Mouse (Mus musculus) embryonic facial prominence, embryonic 12.5 days (tissue): ENCODE data around the gene Myrfl. TPM values are rescaled to one million over a fixed set of nuclear protein-coding genes. Genes with fewer than 3 reads are reported as not detected.

Source experiments
- ATAC-seq: fragments of 200-750 bp; cut with Nextera tagmentation; 2 replicates; pipeline ENCODE4 v1.8.0; 2017; ENCODE audit not compliant: insufficient number of reproducible peaks, insufficient read depth, low FRiP score, low TSS enrichment
- H3K27ac ChIP-seq: fragments of 300-500 bp; sonication (generic); 2 replicates; pipeline ENCODE4 v1.5.1; 2016; ENCODE audit warnings: mild to moderate bottlenecking
- H3K27me3 ChIP-seq: fragments of 300-500 bp; sonication (generic); 2 replicates; pipeline ENCODE4 v1.6.1; 2016; ENCODE audit warnings: mild to moderate bottlenecking, moderate library complexity
- H3K36me3 ChIP-seq: fragments of 300-500 bp; sonication (generic); 2 replicates; pipeline ENCODE4 v1.6.1; 2016; ENCODE audit warnings: mild to moderate bottlenecking
- H3K4me1 ChIP-seq: fragments of 300-500 bp; sonication (generic); 2 replicates; pipeline ENCODE4 v1.6.1; 2016
- H3K4me2 ChIP-seq: fragments of 300-500 bp; sonication (generic); replicated peaks from 2 replicates; pipeline ENCODE4 v1.6.1; 2016; ENCODE audit warnings: mild to moderate bottlenecking, moderate library complexity
- H3K4me3 ChIP-seq: fragments of 300-500 bp; sonication (generic); 2 replicates; pipeline ENCODE4 v1.5.1; 2016; ENCODE audit warnings: mild to moderate bottlenecking
- H3K9ac ChIP-seq: fragments of 300-500 bp; sonication (generic); 2 replicates; pipeline ENCODE4 v1.6.1; 2016; ENCODE audit warnings: mild to moderate bottlenecking, moderate library complexity
- H3K9me3 ChIP-seq: fragments of 300-500 bp; sonication (generic); 2 replicates; pipeline ENCODE4 v1.6.1; 2016; ENCODE audit warnings: mild to moderate bottlenecking, moderate library complexity
- WGBS: fragments of 180-500 bp; shearing (Covaris S2); methylation state at CpG from one replicate; pipeline ENCODE4 v1.1.7; 2016; 5-methylcytosine and 5-hydroxymethylcytosine counted together
- polyA plus RNA-seq: library from polyadenylated mRNA; unstranded; fragments of >200 nt; fragmentation: Nextera tagmentation; extraction: Ambion mirVana; gene quantifications from 2 replicates; pipeline ENCODE4 v1.2.1, GENCODE M21; 2016

Gene Myrfl
- 0.18 TPM in 2 replicates for polyA plus RNA-seq

GRCm38 (mm10) chr10:116896336-116897177, at the start of gene Myrfl:
Gene Myrfl, minus strand, starts transcription at chr10:116896919.
- no peak for ATAC-seq
- Histone ChIP-seq H3K4me1 (peaks cover 6% of the 10 kb centered on the region; the same call in 1 of the 2 replicates), H3K9ac (no peak within 1 kb of the TSS), H3K27ac (no peak within 1 kb of the TSS), H3K4me2 (no peak within 1 kb of the TSS), H3K4me3 (no peak within 1 kb of the TSS), H3K36me3 (no peaks in the 10 kb centered on the region), H3K9me3 (no peaks in the 10 kb centered on the region), H3K27me3 (0 out of 2 replicates have a peak, but pooled peaks cover 5% of the 10 kb centered on the region)
- WGBS: 83% methylated on average over 17 of the region's 17 CpGs

GRCm38 (mm10) chr10:116944940-116945339, 48.2 kb upstream of the Myrfl start:
- Histone ChIP-seq H3K4me2 (no peak overlapping the region), H3K27me3 (no peaks in the 10 kb centered on the region), H3K4me3 (no peak overlapping the region), H3K27ac (no peak overlapping the region), H3K9me3 (no peaks in the 10 kb centered on the region; the same call in 1 of the 2 replicates), H3K36me3 (peaks cover 10% of the 10 kb centered on the region), H3K9ac (no peak overlapping the region), H3K4me1 (peaks cover 9% of the 10 kb centered on the region)
- ATAC-seq: no peak
- WGBS: 70% methylated on average over 10 of the region's 10 CpGs

- ATAC-seq: no peak
Observed at GRCm38 (mm10) chr10:116944144-116944543, 47.4 kb upstream of the Myrfl start.

GRCm38 (mm10) chr10:116943025-116943424, 46.3 kb upstream of the Myrfl start:
- Histone ChIP-seq H3K36me3 (peaks cover 20% of the 10 kb centered on the region), H3K9me3 (no peaks in the 10 kb centered on the region; the same call in 1 of the 2 replicates), H3K4me1 (0 out of 2 replicates have a peak, but pooled peaks cover 3% of the 10 kb centered on the region), H3K27me3 (no peaks in the 10 kb centered on the region), H3K9ac (no peak overlapping the region), H3K27ac (no peak overlapping the region), H3K4me2 (no peak overlapping the region), H3K4me3 (no peak overlapping the region)
- WGBS: 92% methylated on average over 6 of the region's 6 CpGs
- ATAC-seq: no peak

More at GRCm38 (mm10) chr10:116944144-116944543, 47.4 kb upstream of the Myrfl start:
- Histone ChIP-seq H3K27me3 (no peaks in the 10 kb centered on the region), H3K27ac (no peak overlapping the region), H3K4me2 (no peak overlapping the region), H3K4me1 (peaks cover 9% of the 10 kb centered on the region), H3K9me3 (no peaks in the 10 kb centered on the region; the same call in 1 of the 2 replicates), H3K36me3 (peaks cover 11% of the 10 kb centered on the region), H3K4me3 (no peak overlapping the region), H3K9ac (no peak overlapping the region)
- WGBS: 86% methylated on average over 3 of the region's 3 CpGs

GRCm38 (mm10) chr10:116935028-116935427, 38.3 kb upstream of the Myrfl start:
- H3K27me3 ChIP-seq: no peaks in the 10 kb centered on the region
- H3K4me1 ChIP-seq: no peaks in the 10 kb centered on the region
- WGBS: 79% methylated on average over 12 of the region's 12 CpGs
- H3K9ac ChIP-seq: no peak overlapping the region
- H3K27ac ChIP-seq: no peak overlapping the region
- peaks cover 47% of the 10 kb centered on the region for H3K36me3 ChIP-seq
- H3K9me3 ChIP-seq: no peaks in the 10 kb centered on the region
- H3K4me2 ChIP-seq: no peak overlapping the region
- no peak overlapping the region for H3K4me3 ChIP-seq
- ATAC-seq: no peak

GRCm38 (mm10) chr10:116933794-116934193, 37.1 kb upstream of the Myrfl start:
- peaks cover 44% of the 10 kb centered on the region for H3K36me3 ChIP-seq
- H3K27ac ChIP-seq: no peak overlapping the region
- no peak overlapping the region for H3K9ac ChIP-seq
- no peak for ATAC-seq
- H3K27me3 ChIP-seq: no peaks in the 10 kb centered on the region
- H3K4me3 ChIP-seq: no peak overlapping the region
- no peaks in the 10 kb centered on the region for H3K4me1 ChIP-seq
- no peaks in the 10 kb centered on the region for H3K9me3 ChIP-seq
- H3K4me2 ChIP-seq: no peak overlapping the region
- WGBS: 90% methylated on average over 7 of the region's 7 CpGs

GRCm38 (mm10) chr10:116932418-116932817, 35.7 kb upstream of the Myrfl start:
- WGBS: 88% methylated on average over 13 of the region's 13 CpGs
- Histone ChIP-seq H3K4me2 (no peak overlapping the region), H3K36me3 (peaks cover 35% of the 10 kb centered on the region), H3K27ac (no peak overlapping the region), H3K4me1 (no peaks in the 10 kb centered on the region), H3K9ac (no peak overlapping the region), H3K27me3 (no peaks in the 10 kb centered on the region), H3K9me3 (no peaks in the 10 kb centered on the region), H3K4me3 (no peak overlapping the region)
- no peak for ATAC-seq

GRCm38 (mm10) chr10:116931497-116932179, 34.9 kb upstream of the Myrfl start:
- Histone ChIP-seq H3K27me3 (no peaks in the 10 kb centered on the region), H3K9ac (no peak overlapping the region), H3K27ac (no peak overlapping the region), H3K4me2 (no peak overlapping the region), H3K4me1 (no peaks in the 10 kb centered on the region), H3K36me3 (peaks cover 35% of the 10 kb centered on the region), H3K9me3 (no peaks in the 10 kb centered on the region), H3K4me3 (no peak overlapping the region)
- 88% methylated on average over 15 of the region's 15 CpGs for WGBS
- no peak for ATAC-seq

GRCm38 (mm10) chr10:116930936-116931335, 34.2 kb upstream of the Myrfl start:
- Histone ChIP-seq H3K27ac (no peak overlapping the region), H3K27me3 (no peaks in the 10 kb centered on the region), H3K4me1 (no peaks in the 10 kb centered on the region), H3K9ac (no peak overlapping the region), H3K36me3 (peaks cover 31% of the 10 kb centered on the region), H3K4me2 (no peak overlapping the region), H3K9me3 (no peaks in the 10 kb centered on the region), H3K4me3 (no peak overlapping the region)
- 83% methylated on average over 6 of the region's 7 CpGs for WGBS
- no peak for ATAC-seq

GRCm38 (mm10) chr10:116930506-116930905, 33.8 kb upstream of the Myrfl start:
- H3K4me2 ChIP-seq: no peak overlapping the region
- no peaks in the 10 kb centered on the region for H3K4me1 ChIP-seq
- H3K9me3 ChIP-seq: no peaks in the 10 kb centered on the region
- ATAC-seq: no peak
- no peak overlapping the region for H3K9ac ChIP-seq
- WGBS: 85% methylated on average over 7 of the region's 7 CpGs
- peaks cover 32% of the 10 kb centered on the region for H3K36me3 ChIP-seq
- H3K27ac ChIP-seq: no peak overlapping the region
- no peaks in the 10 kb centered on the region for H3K27me3 ChIP-seq
- no peak overlapping the region for H3K4me3 ChIP-seq

GRCm38 (mm10) chr10:116928826-116929225, 32.1 kb upstream of the Myrfl start:
- H3K27me3 ChIP-seq: no peaks in the 10 kb centered on the region
- H3K9me3 ChIP-seq: no peaks in the 10 kb centered on the region
- no peak overlapping the region for H3K4me3 ChIP-seq
- peaks cover 41% of the 10 kb centered on the region for H3K36me3 ChIP-seq
- no peak overlapping the region for H3K27ac ChIP-seq
- ATAC-seq: no peak
- H3K4me1 ChIP-seq: no peaks in the 10 kb centered on the region
- WGBS: 92% methylated on average over 3 of the region's 3 CpGs
- H3K4me2 ChIP-seq: no peak overlapping the region
- H3K9ac ChIP-seq: no peak overlapping the region
